Mouse (Mus musculus): ENCODE measurements around the gene Dzank1.

DNA sequence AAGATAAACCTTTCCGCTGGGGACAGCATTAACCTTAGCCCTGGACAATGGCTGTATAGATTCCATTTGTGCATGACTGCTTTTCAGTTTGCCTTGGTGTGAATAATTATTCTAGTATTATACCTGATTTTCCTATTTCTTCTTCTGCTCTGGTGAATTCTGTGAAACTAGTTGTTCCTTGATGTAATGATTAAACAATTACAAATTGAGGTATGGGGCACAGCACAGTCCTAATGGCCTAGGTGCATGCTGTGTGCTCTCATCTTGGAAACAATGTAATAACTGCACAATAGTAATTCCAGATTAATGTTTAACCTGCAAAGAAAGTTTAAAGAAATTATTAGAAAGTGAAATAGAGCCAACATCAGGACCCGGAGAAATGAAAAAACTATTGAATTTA is 17.8 kb upstream of the Dzank1 start:
- no peak for TF ChIP-seq POLR2A (IDR thresholded peaks at IDR 0.05; ENCODE audit: insufficient read length, low read depth)
- TF ChIP-seq POLR2AphosphoS2 (IDR thresholded peaks at IDR 0.05; ENCODE audit: insufficient read length, low read depth), result no peak
- no peak for TF ChIP-seq CEBPB (IDR thresholded peaks at IDR 0.05; ENCODE audit: insufficient read depth, poor library complexity, severe bottlenecking)
- no peak for TF ChIP-seq MAX (IDR thresholded peaks at IDR 0.05; ENCODE audit: low read depth)
- no peak for TF ChIP-seq USF1 (IDR thresholded peaks at IDR 0.05; ENCODE audit: low read depth)
- TF ChIP-seq MYOD1 (IDR thresholded peaks at IDR 0.05; ENCODE audit: control insufficient read depth in 1 of 3, insufficient read length in 2 of 3, low read depth in 2 of 3), result no peak
- TF ChIP-seq E2F4 (IDR thresholded peaks at IDR 0.05; ENCODE audit: insufficient read depth), result no peak
- TF ChIP-seq TCF12 (IDR thresholded peaks at IDR 0.05; ENCODE audit: insufficient read depth, poor library complexity, severe bottlenecking), result no peak
- TF ChIP-seq REST (IDR thresholded peaks at IDR 0.05; ENCODE audit: insufficient read depth, insufficient read length), result no peak
- no peak for TF ChIP-seq MYOG (IDR thresholded peaks at IDR 0.05; ENCODE audit: control insufficient read depth in 1 of 3, insufficient read depth in 1 of 3, insufficient read length in 2 of 3, low read depth in 2 of 3)
